In the genomic region with DNA sequence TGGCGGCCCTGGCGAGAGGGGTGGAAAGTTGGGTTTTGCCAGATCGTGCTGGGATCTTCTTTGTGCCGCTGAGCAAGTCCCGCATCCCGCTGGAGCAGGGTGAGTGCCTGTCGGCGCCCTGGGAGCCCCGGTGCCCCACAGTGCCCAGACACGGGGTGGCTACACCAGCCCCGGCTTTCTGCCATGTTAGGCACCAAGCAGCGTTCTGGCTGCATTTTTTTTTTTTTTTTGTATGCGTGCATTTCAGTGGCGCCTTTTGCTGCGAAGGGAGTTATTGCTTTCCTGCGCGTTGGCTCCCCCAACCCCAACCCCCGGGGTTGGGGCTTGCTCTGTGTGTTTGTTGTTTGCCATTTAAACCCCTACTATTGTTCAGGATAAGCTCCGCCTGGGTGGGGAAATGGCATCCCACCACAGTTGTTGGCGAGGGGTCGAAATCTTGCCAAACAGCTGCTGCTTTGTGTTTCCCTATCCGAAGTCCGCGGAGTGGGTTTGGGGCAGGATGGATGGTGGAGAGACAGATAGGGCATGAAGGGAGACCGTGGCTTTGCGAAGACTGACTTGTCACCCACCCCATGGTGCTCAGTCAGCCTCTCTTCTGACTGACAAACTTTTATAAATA, we compare ENCODE assay signal across 8 mouse cellular contexts. TPM values are rescaled to one million over a fixed set of nuclear protein-coding genes. Genes with fewer than 3 reads are reported as not detected.
DNase-seq lines count a peak whose midpoint lies in the region; ATAC-seq lines count a peak whose summit lies in the region.

No protein-coding gene starts in this region.

- no peaks in the 10 kb centered on the region for H3K36me3 ChIP-seq in neural tube, embryonic 14.5 days (ENCODE audit: control insufficient read depth, insufficient read depth, low read length)

- H3K4me1 ChIP-seq in neural tube, embryonic 14.5 days (ENCODE audit: control insufficient read depth, insufficient read depth, low read length) = 0 out of 2 replicates have a peak, but pooled peaks cover 2% of the 10 kb centered on the region

- 0 out of 2 replicates have a peak, but pooled peaks cover 13% of the 10 kb centered on the region for H3K27me3 ChIP-seq in neural tube, embryonic 14.5 days (ENCODE audit: control insufficient read depth, insufficient read depth, low read length)

- H3K9me3 ChIP-seq in neural tube, embryonic 14.5 days (ENCODE audit: control insufficient read depth, low read length) = no peaks in the 10 kb centered on the region

- H3K4me3 ChIP-seq in neural tube, embryonic 14.5 days (ENCODE audit: low read depth, low read length) = peak overlapping the region; percentile 57

- WGBS in neural tube, embryonic 14.5 days = 15% methylated on average over 26 of the region's 26 CpGs

- peak overlapping the region; percentile 45 for H3K4me2 ChIP-seq in neural tube, embryonic 14.5 days (ENCODE audit: low read depth, low read length)

- H3K9ac ChIP-seq in neural tube, embryonic 14.5 days (replicated peaks; ENCODE audit: low read depth, low read length) = peak overlapping the region; percentile 84

- peak; percentile 38; the same call in 1 of the 2 replicates for ATAC-seq in frontal cortex, adult (ENCODE audit: low TSS enrichment)
- ATAC-seq in neural tube, embryonic 14.5 days (ENCODE audit: low read depth) = peak; percentile 60

- H3K27ac ChIP-seq in neural tube, embryonic 14.5 days (ENCODE audit: low read depth, low read length) = peak overlapping the region; percentile 82

- no peak for DNase-seq in frontal cortex, postnatal 14 days (ENCODE audit: low spot score in 2 of 2)
- DNase-seq in right cerebral cortex, postnatal 4 days = peak; percentile 18
- no peak for DNase-seq in right cerebral cortex, postnatal 14 days
- peak; percentile 16 for DNase-seq in kidney, postnatal 10 days
- DNase-seq in thymus, postnatal 10 days (ENCODE audit: low spot score in 2 of 2) = no peak
- DNase-seq in cerebellum, adult 9-11 months = no peak

RNA-seq across cellular contexts. Expression of a gene that starts 1.0 kb away (rescaled TPM):
- polyA plus RNA-seq in neural tube, embryonic 14.5 days (2014; fragmentation: Nextera tagmentation; extraction: Ambion mirVana) = 22.2 and 22.7 TPM in 2 replicates

Comparison
In these comparisons a context has a peak if more than half of its experiments do, and no peak if none do; other contexts are left out.
1. DNase-seq: peak in right cerebral cortex, postnatal 4 days (single experiment) and kidney, postnatal 10 days (single experiment); none in frontal cortex, postnatal 14 days (0 of 2), right cerebral cortex, postnatal 14 days (single experiment), thymus, postnatal 10 days (0 of 2) and cerebellum, adult 9-11 months (single experiment).